Mouse (Mus musculus): ENCODE results near the gene Cyld. TPM values are rescaled to one million over a fixed set of nuclear protein-coding genes. Genes with fewer than 3 reads are reported as not detected.

Cyld gene
- total and polyA plus RNA-seq, 3 experiments: 7.2 to 7.8 TPM; not detected in 1

GRCm38 (mm10) chr8:88794615-88794907 is 97.7 kb downstream of the Cyld start:
- H3K27ac ChIP-seq (ENCODE audit: control insufficient read depth, low read depth, low read length): no peak overlapping the region
- no peak for TF ChIP-seq BHLHE40 (IDR thresholded peaks at IDR 0.05; ENCODE audit: borderline replicate concordance, low read depth, low read length)
- TF ChIP-seq JUND (IDR thresholded peaks at IDR 0.05; ENCODE audit: low read depth, low read length): no peak
- TF ChIP-seq MYB (IDR thresholded peaks at IDR 0.05; ENCODE audit: low read depth, low read length): no peak
- no peak for TF ChIP-seq CHD1 (IDR thresholded peaks at IDR 0.05; ENCODE audit: low read depth, low read length)
- TF ChIP-seq RAD21 (IDR thresholded peaks at IDR 0.05; ENCODE audit: low read depth, low read length): no peak
- no peak for TF ChIP-seq E2F4 (IDR thresholded peaks at IDR 0.05; ENCODE audit: borderline replicate concordance, low read depth, low read length)
- TF ChIP-seq NRF1 (IDR thresholded peaks at IDR 0.05; ENCODE audit: insufficient read depth, low read depth, low read length, poor library complexity, severe bottlenecking): no peak
- TF ChIP-seq SIN3A (IDR thresholded peaks at IDR 0.05; ENCODE audit: low read length): no peak
- no peak for TF ChIP-seq MAZ (IDR thresholded peaks at IDR 0.05; ENCODE audit: low read depth, low read length)
- TF ChIP-seq HCFC1 (IDR thresholded peaks at IDR 0.05; ENCODE audit: low read depth, low read length): no peak
- TF ChIP-seq RCOR1 (IDR thresholded peaks at IDR 0.05; ENCODE audit: low read depth, low read length): no peak
- no peaks in the 10 kb centered on the region for H3K36me3 ChIP-seq (ENCODE audit: control insufficient read depth in 1 of 2, insufficient read depth in 2 of 2, low read length in 2 of 2)
- H3K9ac ChIP-seq (ENCODE audit: control insufficient read depth, low read depth, low read length, poor library complexity, severe bottlenecking): no peak overlapping the region
- H3K79me2 ChIP-seq (ENCODE audit: control insufficient read depth, insufficient read depth, low read length, poor library complexity): no peaks in the 10 kb centered on the region
- H3K9me3 ChIP-seq (replicated peaks; ENCODE audit: insufficient read depth, low read length): no peaks in the 10 kb centered on the region
- no peaks in the 10 kb centered on the region for H3K4me1 ChIP-seq (ENCODE audit: control insufficient read depth in 1 of 2, insufficient read depth in 2 of 2, low read length in 2 of 2)
- H3K4me3 ChIP-seq (ENCODE audit: control insufficient read depth in 1 of 2, insufficient read depth in 1 of 2, low read depth in 2 of 2, low read length in 2 of 2): no peak overlapping the region
- no peaks in the 10 kb centered on the region for H3K27me3 ChIP-seq (ENCODE audit: control insufficient read depth in 1 of 2, insufficient read depth in 2 of 2, low read length in 2 of 2)
- DNase-seq (ENCODE audit: low read depth, low spot score): no peak

GRCm38 (mm10) chr8:88795896-88796295 is 99.1 kb downstream of the Cyld start:
- no peak overlapping the region for H3K27ac ChIP-seq (ENCODE audit: control insufficient read depth, low read depth, low read length)
- H3K27me3 ChIP-seq (ENCODE audit: control insufficient read depth in 1 of 2, insufficient read depth in 2 of 2, low read length in 2 of 2): no peaks in the 10 kb centered on the region
- H3K79me2 ChIP-seq (ENCODE audit: control insufficient read depth, insufficient read depth, low read length, poor library complexity): no peaks in the 10 kb centered on the region
- no peak for TF ChIP-seq GABPA (IDR thresholded peaks at IDR 0.05; ENCODE audit: low read depth, low read length)
- no peak for TF ChIP-seq MAX (IDR thresholded peaks at IDR 0.05; ENCODE audit: low read length)
- TF ChIP-seq ZC3H11A (IDR thresholded peaks at IDR 0.05; ENCODE audit: low read depth, low read length): no peak
- no peak for TF ChIP-seq E2F4 (IDR thresholded peaks at IDR 0.05; ENCODE audit: borderline replicate concordance, low read depth, low read length)
- TF ChIP-seq POLR2A (IDR thresholded peaks at IDR 0.05; ENCODE audit: control insufficient read depth in 1 of 2, insufficient read depth in 1 of 2, low read depth in 1 of 2, low read length in 2 of 2, poor library complexity in 1 of 2): no peak
- no peak for TF ChIP-seq EP300 (IDR thresholded peaks at IDR 0.05; ENCODE audit: low read depth in 1 of 2, low read length in 2 of 2)
- TF ChIP-seq MAFK (IDR thresholded peaks at IDR 0.05; ENCODE audit: borderline replicate concordance, low read depth, low read length): no peak
- TF ChIP-seq HCFC1 (IDR thresholded peaks at IDR 0.05; ENCODE audit: low read depth, low read length): no peak
- no peak for TF ChIP-seq ETS1 (IDR thresholded peaks at IDR 0.05; ENCODE audit: low read depth, low read length)
- no peak for TF ChIP-seq GATA1 (IDR thresholded peaks at IDR 0.05; ENCODE audit: low read depth, low read length)
- TF ChIP-seq RCOR1 (IDR thresholded peaks at IDR 0.05; ENCODE audit: low read depth, low read length): no peak
- TF ChIP-seq MAZ (IDR thresholded peaks at IDR 0.05; ENCODE audit: low read depth, low read length): no peak
- TF ChIP-seq NRF1 (IDR thresholded peaks at IDR 0.05; ENCODE audit: insufficient read depth, low read depth, low read length, poor library complexity, severe bottlenecking): no peak
- TF ChIP-seq TCF12 (IDR thresholded peaks at IDR 0.05; ENCODE audit: low read depth, low read length): no peak
- no peak overlapping the region for H3K9ac ChIP-seq (ENCODE audit: control insufficient read depth, low read depth, low read length, poor library complexity, severe bottlenecking)
- no peak overlapping the region for H3K4me3 ChIP-seq (ENCODE audit: control insufficient read depth in 1 of 2, insufficient read depth in 1 of 2, low read depth in 2 of 2, low read length in 2 of 2)
- DNase-seq (ENCODE audit: low read depth, low spot score): no peak
- no peaks in the 10 kb centered on the region for H3K36me3 ChIP-seq (ENCODE audit: control insufficient read depth in 1 of 2, insufficient read depth in 2 of 2, low read length in 2 of 2)
- no peaks in the 10 kb centered on the region for H3K9me3 ChIP-seq (replicated peaks; ENCODE audit: insufficient read depth, low read length)
- no peaks in the 10 kb centered on the region for H3K4me1 ChIP-seq (ENCODE audit: control insufficient read depth in 1 of 2, insufficient read depth in 2 of 2, low read length in 2 of 2)

All from MEL (cell line).